Mouse (Mus musculus) forebrain, embryonic 13.5 days (tissue): ENCODE results near the gene Gstm3. TPM values are rescaled to one million over a fixed set of nuclear protein-coding genes. Genes with fewer than 3 reads are reported as not detected.

Experiments used
- ATAC-seq: fragments of 200-750 bp; cut with Nextera tagmentation; 2 replicates; pipeline ENCODE4 v1.8.0; 2017
- H3K27ac ChIP-seq: fragments of 300-500 bp; sonication (generic); 2 replicates; pipeline ENCODE4 v1.5.1; 2015; ENCODE audit warnings: inconsistent platforms, mild to moderate bottlenecking, moderate library complexity
- H3K27me3 ChIP-seq: fragments of 300-500 bp; sonication (generic); 2 replicates; pipeline ENCODE4 v1.6.1; 2015; ENCODE audit warnings: mild to moderate bottlenecking, inconsistent platforms
- H3K36me3 ChIP-seq: fragments of 300-500 bp; sonication (generic); 2 replicates; pipeline ENCODE4 v1.6.1; 2015; ENCODE audit warnings: mild to moderate bottlenecking, inconsistent platforms; ENCODE audit not compliant: poor library complexity, severe bottlenecking
- H3K4me1 ChIP-seq: fragments of 300-500 bp; sonication (generic); 2 replicates; pipeline ENCODE4 v1.6.1; 2015; ENCODE audit warnings: inconsistent platforms
- H3K4me2 ChIP-seq: fragments of 300-500 bp; sonication (generic); 2 replicates; pipeline ENCODE4 v1.6.1; 2015; ENCODE audit warnings: inconsistent platforms, mild to moderate bottlenecking, moderate library complexity
- H3K4me3 ChIP-seq: fragments of 300-500 bp; sonication (generic); 2 replicates; pipeline ENCODE4 v1.5.1; 2015; ENCODE audit warnings: mild to moderate bottlenecking, inconsistent platforms
- H3K9ac ChIP-seq: fragments of 300-500 bp; sonication (generic); 2 replicates; pipeline ENCODE4 v1.6.1; 2015; ENCODE audit warnings: mild to moderate bottlenecking, inconsistent platforms
- H3K9me3 ChIP-seq: fragments of 300-500 bp; sonication (generic); replicated peaks from 2 replicates; pipeline ENCODE4 v1.6.1; 2016; ENCODE audit warnings: inconsistent platforms
- WGBS: fragments of 180-500 bp; shearing (Covaris S2); methylation state at CpG from one replicate; pipeline ENCODE4 v1.1.7; 2015; 5-methylcytosine and 5-hydroxymethylcytosine counted together
- polyA plus RNA-seq: library from polyadenylated mRNA; unstranded; fragments of >200 nt; fragmentation: Nextera tagmentation; extraction: Ambion mirVana; gene quantifications from 2 replicates; pipeline ENCODE4 v1.2.1, GENCODE M21; 2015

The Gstm3 gene
- polyA plus RNA-seq, 1 experiment from 2014 or later: 0.26 TPM

DNA sequence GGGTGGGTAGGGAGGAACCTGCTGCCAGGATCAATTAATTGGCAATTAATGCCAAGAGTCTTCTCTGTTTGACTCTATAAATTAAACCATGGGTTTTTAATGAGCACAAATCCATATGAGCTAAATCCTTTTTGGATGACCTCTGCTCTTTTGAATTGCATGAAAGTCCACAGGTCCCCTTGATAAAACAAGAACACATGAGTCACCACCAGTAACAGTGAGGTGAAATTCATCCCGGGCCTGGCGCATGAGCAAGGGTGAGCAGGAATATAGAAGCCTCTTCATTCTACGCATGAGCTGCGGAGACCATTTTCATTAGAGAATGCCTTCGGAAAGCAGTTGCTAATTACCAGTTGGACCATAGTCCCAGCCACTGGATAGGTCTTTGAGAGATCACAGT lies 48.7 kb downstream of the Gstm3 start:
- no peak for ATAC-seq
- no peak overlapping the region for H3K4me2 ChIP-seq
- H3K27me3 ChIP-seq: no peaks in the 10 kb centered on the region
- WGBS: 89% methylated on average over 5 of the region's 5 CpGs
- H3K4me1 ChIP-seq: no peaks in the 10 kb centered on the region
- H3K9me3 ChIP-seq: no peaks in the 10 kb centered on the region
- no peak overlapping the region for H3K4me3 ChIP-seq
- no peak overlapping the region for H3K27ac ChIP-seq
- no peaks in the 10 kb centered on the region for H3K36me3 ChIP-seq
- no peak overlapping the region for H3K9ac ChIP-seq

DNA sequence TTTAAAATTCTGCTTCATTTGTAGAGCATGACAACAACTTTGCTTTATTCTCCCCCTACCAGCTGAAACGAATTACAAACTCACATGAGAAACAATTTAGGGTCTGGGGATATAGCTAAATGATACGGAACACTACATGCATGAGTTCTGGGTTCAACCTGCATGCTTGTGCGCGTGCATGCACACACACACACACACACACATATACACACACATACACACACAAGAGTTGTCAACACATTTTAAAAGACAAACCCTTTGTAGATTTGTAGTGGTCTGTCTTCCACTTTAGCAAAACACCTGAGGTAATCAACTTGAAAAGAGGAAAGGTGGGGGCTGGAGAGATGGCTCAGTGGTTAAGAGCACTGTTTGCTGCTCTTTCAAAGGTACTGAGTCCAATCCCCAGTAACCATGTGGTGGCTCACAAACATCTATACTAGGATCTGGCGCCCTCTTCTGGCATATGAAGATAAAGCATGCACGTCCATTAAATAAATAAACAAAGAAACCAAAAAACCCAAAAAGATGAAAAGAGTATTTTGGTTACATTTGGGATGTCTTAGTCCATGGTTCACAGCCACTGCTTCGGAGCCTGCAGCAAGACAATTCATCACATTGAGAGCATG lies 51.2 kb downstream of the Gstm3 start:
- no peak overlapping the region for H3K9ac ChIP-seq
- 57% methylated on average over 7 of the region's 7 CpGs for WGBS

DNA sequence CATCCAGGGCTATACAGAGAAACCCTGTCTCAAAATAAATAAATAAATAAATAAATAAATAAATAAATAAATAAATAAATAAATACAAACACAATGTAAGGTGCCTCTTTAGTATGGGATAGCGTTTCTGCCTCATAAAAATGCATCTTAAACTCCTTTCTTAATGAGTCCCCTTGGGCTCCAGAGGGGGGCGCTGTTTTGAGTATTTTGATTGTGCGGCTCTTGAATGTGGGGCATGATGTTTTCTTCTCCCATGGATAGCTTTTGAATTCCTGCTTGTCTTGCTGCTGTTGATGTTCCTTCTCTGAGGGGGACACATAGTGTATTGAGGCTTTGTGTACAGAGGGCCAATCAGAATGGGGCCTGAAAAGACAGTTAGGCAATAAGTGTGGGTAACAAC lies 52.0 kb downstream of the Gstm3 start:
- Histone ChIP-seq H3K9me3 (no peaks in the 10 kb centered on the region), H3K4me1 (no peaks in the 10 kb centered on the region), H3K4me3 (no peak overlapping the region), H3K9ac (no peak overlapping the region), H3K36me3 (no peaks in the 10 kb centered on the region), H3K27ac (no peak overlapping the region), H3K4me2 (no peak overlapping the region), H3K27me3 (no peaks in the 10 kb centered on the region)
- WGBS: 75% methylated on average over 3 of the region's 3 CpGs
- no peak for ATAC-seq

More for the DNA sequence above, 51.2 kb downstream of the Gstm3 start:
- Histone ChIP-seq H3K4me1 (no peaks in the 10 kb centered on the region), H3K36me3 (no peaks in the 10 kb centered on the region), H3K27me3 (no peaks in the 10 kb centered on the region), H3K9me3 (no peaks in the 10 kb centered on the region), H3K4me3 (no peak overlapping the region), H3K4me2 (no peak overlapping the region), H3K27ac (no peak overlapping the region)
- ATAC-seq: peak; percentile 68; the same call in 1 of the 2 replicates

DNA sequence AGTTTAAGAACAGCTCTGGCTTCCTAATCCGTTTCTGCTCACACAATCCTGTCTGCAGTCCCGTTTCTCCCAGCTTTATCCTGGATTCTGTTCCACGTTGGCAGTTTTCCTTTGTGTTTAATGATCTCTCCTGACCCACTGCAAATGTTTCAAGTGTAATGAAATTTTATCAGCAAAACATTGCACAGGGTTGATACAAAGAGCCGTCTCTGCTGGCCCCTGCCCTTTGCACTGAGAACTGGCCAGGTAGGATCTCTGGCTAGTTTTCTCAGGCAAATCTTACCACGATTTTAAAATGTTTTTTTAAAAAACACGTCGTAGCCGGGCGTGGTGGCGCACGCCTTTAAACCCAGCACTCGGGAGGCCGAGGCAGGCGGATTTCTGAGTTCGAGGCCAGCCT lies 52.4 kb downstream of the Gstm3 start:
- Histone ChIP-seq H3K4me2 (no peak overlapping the region), H3K36me3 (no peaks in the 10 kb centered on the region), H3K9ac (no peak overlapping the region), H3K4me1 (no peaks in the 10 kb centered on the region), H3K27ac (no peak overlapping the region), H3K4me3 (no peak overlapping the region), H3K27me3 (no peaks in the 10 kb centered on the region), H3K9me3 (no peaks in the 10 kb centered on the region)
- 77% methylated on average over 15 of the region's 15 CpGs for WGBS
- ATAC-seq: no peak

Other genes starting within 250 kb of the Gstm3 start
- 4.5 and 4.9 TPM in 2 replicates for gene Csf1, start 208.8 kb downstream of the Gstm3 start, polyA plus RNA-seq
- gene Eps8l3, start 92.1 kb downstream of the Gstm3 start, polyA plus RNA-seq: not detected in 2 replicates
- 222 and 225 TPM in 2 replicates for gene Gstm5, start 73.5 kb downstream of the Gstm3 start, polyA plus RNA-seq
- gene Gstm7, start 37.5 kb downstream of the Gstm3 start, polyA plus RNA-seq: 83.5 and 89.2 TPM in 2 replicates
- gene Gstm6, start 25.5 kb downstream of the Gstm3 start, polyA plus RNA-seq: 11.7 and 11.9 TPM in 2 replicates
- 2.8 and 3.6 TPM in 2 replicates for gene Gstm2, start 17.2 kb upstream of the Gstm3 start, polyA plus RNA-seq
- gene Gstm1, start 48.7 kb upstream of the Gstm3 start, polyA plus RNA-seq: 27.5 and 28.4 TPM in 2 replicates
- 10.8 and 11.4 TPM in 2 replicates for gene Gstm4, start 75.6 kb upstream of the Gstm3 start, polyA plus RNA-seq
- gene Ampd2, start 117.4 kb upstream of the Gstm3 start, polyA plus RNA-seq: 38.6 and 45.3 TPM in 2 replicates
- 0.44 and 0.57 TPM in 2 replicates for gene Gnat2, start 123.5 kb upstream of the Gstm3 start, polyA plus RNA-seq
- gene Gnai3, start 176.9 kb upstream of the Gstm3 start, polyA plus RNA-seq: 173 and 180 TPM in 2 replicates
- gene Gpr61, start 185.6 kb upstream of the Gstm3 start, polyA plus RNA-seq: 0.98 and 1.0 TPM in 2 replicates
- gene Amigo1, start 217.1 kb upstream of the Gstm3 start, polyA plus RNA-seq: 6.4 and 8.1 TPM in 2 replicates
- 3.6 and 4.7 TPM in 2 replicates for gene Cyb561d1, start 231.9 kb upstream of the Gstm3 start, polyA plus RNA-seq
- gene Atxn7l2, start 241.7 kb upstream of the Gstm3 start, polyA plus RNA-seq: 29.0 and 30.3 TPM in 2 replicates